Mouse (Mus musculus) cortical plate, adult 2 months (tissue): ENCODE data around the gene Col4a1. TPM values are rescaled to one million over a fixed set of nuclear protein-coding genes. Genes with fewer than 3 reads are reported as not detected.

Experiments used
- H3K27ac ChIP-seq: fragments of 200-500 bp; 2 replicates; pipeline ENCODE4 v1.5.1; 2012; ENCODE audit warnings: low read length, control low read depth, inconsistent platforms; ENCODE audit not compliant: insufficient read depth
- H3K4me1 ChIP-seq: fragments of 200-500 bp; 2 replicates; pipeline ENCODE4 v1.6.1; 2011; ENCODE audit warnings: low read length; ENCODE audit not compliant: control insufficient read depth, insufficient read depth
- H3K4me3 ChIP-seq: fragments of 200-500 bp; 2 replicates; pipeline ENCODE4 v1.5.1; 2011; ENCODE audit warnings: mild to moderate bottlenecking, low read length, control low read depth; ENCODE audit not compliant: insufficient read depth
- CTCF ChIP-seq: fragments of 200-500 bp; IDR thresholded peaks from 2 replicates; pipeline ENCODE4 v1.5.1; 2011; ENCODE audit warnings: mild to moderate bottlenecking, control low read depth, low read length; ENCODE audit not compliant: insufficient read depth; ENCODE audit errors: extremely low read depth
- POLR2A ChIP-seq: fragments of 200-500 bp; IDR thresholded peaks from 2 replicates; pipeline ENCODE4 v1.6.1; 2011; ENCODE audit warnings: mild to moderate bottlenecking, low read length, control low read depth; ENCODE audit not compliant: insufficient read depth; ENCODE audit errors: extremely low read depth
- polyA plus RNA-seq: library from polyadenylated mRNA; depleted of rRNA; stranded (reverse); fragments of >200 nt; gene quantifications from 2 replicates; pipeline ENCODE4 v1.2.3, GENCODE M21; 2012

The Col4a1 gene
- polyA plus RNA-seq, 1 experiment, result 29.3 TPM

DNA sequence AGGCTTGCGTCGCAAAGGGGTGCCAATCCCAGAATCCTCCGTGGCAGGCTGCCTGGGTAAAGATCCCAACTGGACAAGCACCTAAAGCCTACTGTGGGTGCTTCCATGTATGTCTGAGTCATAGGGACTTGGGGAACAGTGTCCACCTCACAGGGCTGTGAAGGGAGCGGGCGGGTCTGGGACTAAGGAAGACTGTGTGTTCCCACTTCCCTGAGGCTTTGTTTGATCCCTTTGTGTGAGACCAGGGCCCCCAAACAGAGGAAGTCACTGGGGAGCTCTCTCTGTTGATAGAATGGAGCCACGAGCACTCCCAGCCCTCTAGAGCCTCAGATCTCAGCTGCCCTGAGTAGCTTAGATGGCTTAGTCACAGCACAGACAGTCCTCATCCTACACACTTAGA lies 3.5 kb upstream of the Col4a1 start:
- Histone ChIP-seq H3K4me3 (no peak overlapping the region), H3K27ac (0 out of 2 replicates have a peak overlapping the region, but pooled peaks have one; percentile 27), H3K4me1 (no peaks in the 10 kb centered on the region)
- TF ChIP-seq CTCF (no peak), POLR2A (no peak)

DNA sequence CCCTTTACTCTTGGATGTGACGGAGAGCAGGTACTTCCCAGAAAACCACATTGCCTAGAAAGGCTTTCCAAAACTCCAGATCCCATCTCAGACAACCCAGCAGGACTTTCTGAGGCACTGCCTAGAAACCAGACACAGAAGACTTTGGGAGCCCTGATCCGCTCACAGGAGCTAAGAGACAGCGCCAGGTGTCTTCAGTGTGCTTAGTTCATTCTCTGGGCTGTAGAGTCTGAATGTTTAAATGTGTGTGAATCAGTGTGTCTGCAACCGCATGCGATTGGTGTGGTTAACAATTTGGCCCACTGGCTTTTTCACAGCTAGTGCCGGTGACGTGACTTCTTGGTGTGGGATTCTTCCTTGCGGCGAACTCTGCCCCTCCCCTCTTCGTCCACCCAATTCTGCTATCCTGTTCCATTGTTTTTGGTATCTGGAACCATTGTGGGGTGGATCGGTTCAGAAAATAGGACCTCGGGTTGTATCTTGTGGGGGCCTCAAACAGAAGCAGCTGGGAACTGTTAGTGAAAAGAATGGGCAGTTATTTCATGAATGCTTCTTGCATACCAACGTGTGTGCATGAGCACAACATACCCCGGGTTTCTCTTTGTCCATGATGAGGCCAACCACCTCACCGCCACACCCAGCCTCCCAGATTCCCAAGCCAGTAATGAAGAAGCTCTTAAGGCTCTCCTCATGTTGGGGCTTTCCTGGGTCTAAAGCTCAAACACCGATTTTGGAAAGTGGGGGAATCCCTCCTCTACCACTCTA lies 2.7 kb upstream of the Col4a1 start:
- TF ChIP-seq CTCF, result no peak
- TF ChIP-seq POLR2A, result no peak
- H3K4me1 ChIP-seq, result no peaks in the 10 kb centered on the region
- no peak overlapping the region for H3K4me3 ChIP-seq

DNA sequence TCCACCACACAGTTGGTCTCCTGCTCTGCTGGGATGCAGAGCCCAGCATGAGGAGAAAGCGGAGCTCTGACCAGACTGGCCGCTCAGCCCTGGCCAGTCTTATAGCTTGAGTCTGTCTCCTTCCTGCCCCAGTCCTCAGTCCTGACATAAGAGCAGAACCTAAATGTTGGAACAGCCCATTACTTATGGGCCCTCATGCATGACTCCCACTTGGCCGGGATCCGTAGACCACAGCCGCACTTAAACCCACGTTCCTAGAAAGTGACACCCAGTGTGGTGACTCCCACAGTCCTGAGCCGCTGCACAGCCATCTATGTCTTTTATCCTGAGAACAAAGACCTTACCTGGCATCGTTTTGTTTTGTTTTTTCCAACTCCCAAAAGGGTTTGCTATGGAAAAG lies 2.0 kb upstream of the Col4a1 start:
- TF ChIP-seq CTCF (no peak), POLR2A (no peak)
- no peaks in the 10 kb centered on the region for H3K4me1 ChIP-seq
- H3K4me3 ChIP-seq, result no peak overlapping the region
- no peak overlapping the region for H3K27ac ChIP-seq

More for the DNA sequence above, 2.7 kb upstream of the Col4a1 start:
- H3K27ac ChIP-seq, result 0 out of 2 replicates have a peak overlapping the region, but pooled peaks have one; percentile 27

DNA sequence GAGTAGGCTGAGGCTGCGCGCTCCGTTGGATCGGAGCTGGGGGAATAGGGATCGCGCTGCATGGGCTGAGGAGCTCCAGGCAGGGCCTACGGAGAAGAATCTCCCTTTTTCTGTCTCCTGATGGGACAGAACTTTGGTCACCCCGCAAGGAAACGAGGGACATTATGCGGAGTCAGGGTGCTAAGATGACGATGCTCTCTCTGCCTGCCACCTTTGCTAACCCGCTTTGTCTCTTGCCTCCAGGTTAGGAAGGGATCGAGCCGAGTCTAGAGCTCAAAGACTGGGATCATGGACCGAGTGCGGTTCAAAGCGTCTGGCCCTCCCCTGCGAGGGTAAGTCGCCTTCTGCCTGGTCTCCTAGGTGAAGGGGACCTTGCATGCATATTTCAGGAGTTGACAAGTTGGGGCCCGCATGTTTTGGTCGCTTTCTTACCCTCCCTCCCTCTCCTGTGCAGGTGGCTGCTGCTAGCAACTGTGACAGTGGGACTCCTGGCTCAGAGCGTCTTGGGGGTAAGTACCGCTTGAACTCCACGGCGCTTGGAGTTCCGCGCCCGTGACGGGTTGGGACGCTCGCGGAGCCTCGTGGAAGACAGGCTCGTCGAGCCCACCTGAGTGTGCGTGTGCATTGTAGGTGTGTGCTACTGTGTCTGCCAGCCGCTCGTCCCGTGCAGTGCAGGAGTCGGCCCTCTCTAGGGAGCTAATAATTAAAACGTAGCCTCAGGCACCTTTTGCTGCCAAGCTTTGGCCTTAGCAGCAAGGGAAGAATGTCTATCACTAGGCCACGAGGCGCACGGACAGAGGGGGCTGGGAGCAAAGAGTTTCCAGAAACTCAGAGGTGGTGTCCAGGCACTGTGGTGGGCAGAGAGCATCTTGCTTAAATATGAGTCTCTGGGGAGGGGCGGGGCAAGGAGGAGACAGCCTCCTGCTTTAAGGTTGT lies 818 bp upstream of the Col4a1 start:
- Histone ChIP-seq H3K27ac (peak overlapping the region; percentile 73), H3K4me1 (no peaks in the 10 kb centered on the region), H3K4me3 (peak overlapping the region; percentile 68)
- TF ChIP-seq CTCF, result no peak

DNA sequence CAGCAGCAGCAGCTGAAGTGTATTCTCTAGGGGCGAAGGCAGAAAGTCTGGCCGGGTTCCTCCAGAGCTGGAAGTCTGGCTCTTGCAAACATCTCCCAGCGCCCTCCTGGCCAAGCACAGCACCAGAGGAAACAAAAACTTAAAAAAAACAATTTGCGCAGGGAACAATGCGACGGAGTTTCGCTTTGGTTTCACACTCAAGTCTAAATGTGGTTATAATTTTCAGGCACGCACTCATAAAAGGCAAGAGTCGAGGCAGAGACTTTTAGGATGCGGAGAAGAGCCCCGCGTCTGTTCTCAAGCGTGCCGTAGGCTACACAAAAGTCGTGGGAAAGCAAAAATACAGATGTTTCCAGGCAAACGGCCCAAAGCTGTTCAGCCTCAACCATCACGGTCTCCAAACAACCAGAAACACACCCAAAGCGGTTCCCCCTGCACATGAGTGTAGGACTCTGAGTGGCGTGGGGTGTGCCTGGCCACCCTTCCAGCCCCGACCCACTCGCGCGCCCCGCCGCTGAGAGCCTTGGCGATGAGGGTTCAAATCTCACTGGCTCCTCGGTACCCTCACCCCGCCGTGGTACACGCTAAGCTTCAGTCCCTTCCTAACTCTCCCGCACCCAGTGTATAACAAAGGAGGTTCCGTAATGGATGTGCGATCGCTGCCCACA lies 811 bp downstream of the Col4a1 start:
- TF ChIP-seq POLR2A (no peak), CTCF (no peak)
- no peaks in the 10 kb centered on the region for H3K4me1 ChIP-seq
- peak overlapping the region; percentile 68 for H3K4me3 ChIP-seq
- peak overlapping the region; percentile 82 for H3K27ac ChIP-seq

DNA sequence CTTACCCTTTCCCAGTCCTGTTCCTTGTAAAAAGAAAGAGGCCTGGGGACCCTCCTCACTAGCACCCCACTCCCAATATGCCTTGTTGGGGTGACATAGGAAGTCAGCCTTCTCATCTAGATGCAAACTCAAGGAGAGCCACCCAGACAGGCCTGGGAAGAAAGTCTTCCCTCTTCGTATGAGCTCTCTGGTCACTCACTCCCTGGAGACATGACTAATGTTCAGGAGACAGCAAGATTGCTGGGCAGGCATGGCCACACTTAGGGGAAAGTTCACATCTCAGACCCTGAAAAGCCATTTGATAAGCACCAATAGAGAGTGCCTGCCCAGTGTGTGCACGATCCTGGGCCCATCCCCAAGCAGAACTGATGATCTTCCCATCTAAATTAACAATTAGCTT lies 2.6 kb downstream of the Col4a1 start:
- Histone ChIP-seq H3K4me1 (no peaks in the 10 kb centered on the region), H3K4me3 (no peak overlapping the region), H3K27ac (no peak overlapping the region)
- TF ChIP-seq POLR2A (no peak), CTCF (no peak)

DNA sequence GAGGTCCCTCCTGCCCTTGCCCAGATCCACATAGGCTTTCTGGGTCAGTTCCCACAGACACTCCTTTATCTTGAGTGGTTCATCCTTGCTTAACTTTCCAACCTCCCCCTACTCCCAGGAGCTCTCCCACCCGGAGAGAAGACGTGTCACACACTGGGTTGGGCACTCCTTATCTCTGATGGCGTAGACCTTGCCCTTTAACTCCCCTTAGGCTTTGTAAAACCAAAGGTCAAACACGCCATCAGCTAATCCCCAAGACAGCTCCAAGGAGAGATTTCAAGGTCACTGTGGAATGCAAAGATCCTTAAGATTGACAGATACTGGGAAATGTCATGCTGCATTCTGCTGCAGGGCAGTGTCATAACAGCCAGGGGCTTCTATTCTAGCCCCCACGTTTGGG lies 3.4 kb downstream of the Col4a1 start:
- Histone ChIP-seq H3K4me3 (no peak overlapping the region), H3K4me1 (no peaks in the 10 kb centered on the region), H3K27ac (no peak overlapping the region)
- TF ChIP-seq POLR2A (no peak), CTCF (no peak)

DNA sequence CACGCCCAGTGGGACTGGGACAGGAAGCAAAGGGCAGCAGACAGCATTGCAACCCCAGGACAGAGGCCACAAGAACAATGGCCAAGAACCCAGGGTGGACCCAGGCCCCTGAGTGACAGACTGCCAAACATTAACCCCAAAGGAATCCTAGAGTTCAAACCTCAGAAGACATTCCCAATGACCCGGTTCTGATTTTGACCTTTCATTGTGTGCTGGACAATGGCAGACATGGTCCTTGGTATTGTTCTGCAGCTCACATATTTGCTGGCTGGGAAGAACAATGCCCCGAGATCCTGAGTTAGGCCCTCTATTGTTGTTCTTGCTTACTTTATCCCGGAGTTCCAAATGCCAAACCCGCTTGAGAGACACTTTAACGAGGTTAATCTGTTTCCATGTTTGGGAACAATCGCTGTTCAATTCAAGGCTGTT lies 4.0 kb downstream of the Col4a1 start:
- Histone ChIP-seq H3K27ac (no peak overlapping the region), H3K4me1 (no peaks in the 10 kb centered on the region), H3K4me3 (no peak overlapping the region)
- no peak for TF ChIP-seq CTCF
- TF ChIP-seq POLR2A, result no peak

DNA sequence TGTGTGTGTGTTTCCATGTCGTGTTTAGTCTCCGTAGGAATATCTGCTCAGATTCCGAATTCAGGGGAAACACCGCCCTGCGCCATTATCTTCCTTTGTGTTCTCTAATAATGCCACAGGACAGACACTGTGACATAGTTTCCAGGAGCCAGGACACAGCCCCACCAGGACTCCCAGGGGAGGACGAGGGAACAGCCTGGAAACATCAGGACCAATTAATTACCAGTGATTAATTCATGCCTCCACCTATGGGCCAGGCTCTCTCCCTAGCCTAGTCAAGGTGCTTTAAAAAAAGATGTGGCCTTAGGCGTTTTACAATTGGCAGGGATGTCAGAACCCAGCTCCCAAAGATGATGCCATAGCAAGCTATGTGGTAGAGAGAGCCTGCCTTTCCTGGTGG lies 5.2 kb downstream of the Col4a1 start:
- TF ChIP-seq CTCF (no peak), POLR2A (no peak)

DNA sequence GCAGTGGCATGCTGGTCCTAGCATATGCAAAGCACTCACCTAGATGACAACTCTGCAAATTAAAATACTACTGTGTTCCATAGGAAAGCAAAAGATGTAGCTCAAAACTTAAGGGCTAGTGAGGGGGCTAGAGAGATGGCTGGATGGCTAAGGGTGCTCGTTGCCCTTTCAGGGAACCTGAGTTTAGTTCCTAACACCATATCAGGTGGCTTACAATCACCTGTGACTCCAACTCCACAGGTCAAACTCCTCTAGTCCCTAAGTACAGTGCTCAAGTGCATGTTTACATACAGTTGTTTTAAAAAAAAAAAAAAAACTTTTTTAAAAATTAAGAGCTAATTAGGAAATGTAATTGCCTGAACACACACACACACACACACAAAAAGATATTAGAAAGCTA lies 7.1 kb downstream of the Col4a1 start:
- Histone ChIP-seq H3K4me1 (0 out of 2 replicates have a peak, but pooled peaks cover under 1% of the 10 kb centered on the region), H3K4me3 (no peak overlapping the region)
- TF ChIP-seq CTCF (no peak), POLR2A (no peak)

More for the DNA sequence above, 5.2 kb downstream of the Col4a1 start:
- H3K4me3 ChIP-seq, result no peak overlapping the region
- H3K27ac ChIP-seq, result no peak overlapping the region
- H3K4me1 ChIP-seq, result no peaks in the 10 kb centered on the region

More for the DNA sequence above, 7.1 kb downstream of the Col4a1 start:
- no peak overlapping the region for H3K27ac ChIP-seq
